Mouse (Mus musculus): ENCODE data around the gene Spsb4.

GRCm38 (mm10) chr9:96986797-96987473 is 31.7 kb downstream of the Spsb4 start:
- TF ChIP-seq GATA1 (IDR thresholded peaks at IDR 0.05; ENCODE audit: low read length): no peak
- TF ChIP-seq TAL1 (IDR thresholded peaks at IDR 0.05; ENCODE audit: low read length): no peak

Measured in erythroblast, embryonic 14.5 days (primary cell).